Mouse (Mus musculus) left cerebral cortex, adult 11 months (tissue): ENCODE measurements at regions not wholly inside any gene's neighbourhood (a gene's known extent, or its start where the extent isn't known, plus 50 kb on each side); places are given as distances from the start of the nearest gene placed in this dataset.

Source experiments
- DNase-seq: peaks from one replicate; pipeline ENCODE4 v3.0.0; 2022; ENCODE audit warnings: low spot score

DNA sequence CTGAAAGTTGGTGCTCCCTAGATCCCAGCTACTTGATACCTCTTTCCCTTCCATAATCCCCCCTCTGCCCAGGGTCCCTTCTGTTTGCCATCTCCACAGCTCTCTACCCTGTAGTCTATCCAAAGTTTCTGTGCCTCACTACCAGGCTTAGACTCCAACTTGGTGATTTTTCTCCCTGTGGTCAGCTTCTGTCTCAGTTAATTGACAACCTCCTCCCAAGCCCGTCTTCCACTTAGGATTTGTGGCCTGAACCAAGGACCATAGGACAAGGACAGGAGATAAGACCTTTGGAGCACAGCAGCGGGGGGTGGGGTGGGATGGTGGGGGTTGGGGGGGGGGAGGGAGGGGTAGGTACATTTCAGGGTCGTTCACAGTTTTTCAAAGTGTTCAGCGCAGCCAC is 371.3 kb downstream of the Eipr1 start:
- no peak for DNase-seq

DNA sequence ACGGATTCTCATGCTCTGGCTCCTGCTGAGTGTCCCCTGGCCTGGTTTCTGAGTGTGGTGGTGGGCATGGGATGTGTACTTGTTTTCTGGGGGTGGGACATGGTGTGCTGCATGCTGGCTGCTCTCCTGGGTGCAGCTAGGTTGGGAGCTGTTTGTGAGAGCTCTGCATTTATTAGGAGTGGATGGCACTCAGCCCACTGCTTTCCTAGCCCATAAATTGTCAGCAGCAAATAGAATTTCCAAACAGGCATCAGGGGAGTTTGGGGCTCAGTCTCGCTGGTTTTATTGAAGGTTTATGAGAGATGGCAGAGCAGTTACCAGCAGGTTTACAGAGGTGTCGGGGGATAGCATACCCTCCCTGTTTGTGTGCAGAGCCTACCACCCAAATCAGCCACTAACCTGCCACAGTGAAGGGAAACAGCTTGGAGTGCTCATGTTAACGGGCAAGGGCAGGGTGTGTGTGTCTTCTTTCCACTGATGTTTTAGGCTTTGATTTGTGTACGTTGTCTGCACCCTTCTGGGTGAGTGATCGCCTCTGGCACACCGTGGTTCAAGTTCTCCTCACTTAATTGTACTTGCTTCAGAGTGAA is 372.6 kb downstream of the Eipr1 start:
- no peak for DNase-seq

DNA sequence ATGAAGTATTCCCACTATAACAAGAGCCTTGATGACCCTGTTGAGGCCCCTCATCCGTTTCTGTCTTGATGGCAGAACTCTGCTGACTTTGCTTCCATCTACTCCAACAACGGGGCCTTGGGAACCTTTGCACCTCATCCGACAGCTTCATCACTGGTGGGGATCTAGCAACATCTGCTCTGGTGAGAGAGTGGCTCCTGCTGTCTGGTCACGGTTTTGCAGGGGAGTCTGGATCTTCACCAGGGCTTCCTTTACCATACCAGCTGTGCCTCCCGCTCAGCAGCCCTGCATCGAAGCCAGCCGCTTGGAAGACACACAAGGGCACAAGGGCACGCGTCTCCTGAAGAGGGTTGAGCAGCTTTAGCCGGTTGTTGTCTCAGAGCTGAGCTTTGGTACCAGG is 377.2 kb downstream of the Eipr1 start:
- peak; percentile 37 for DNase-seq

DNA sequence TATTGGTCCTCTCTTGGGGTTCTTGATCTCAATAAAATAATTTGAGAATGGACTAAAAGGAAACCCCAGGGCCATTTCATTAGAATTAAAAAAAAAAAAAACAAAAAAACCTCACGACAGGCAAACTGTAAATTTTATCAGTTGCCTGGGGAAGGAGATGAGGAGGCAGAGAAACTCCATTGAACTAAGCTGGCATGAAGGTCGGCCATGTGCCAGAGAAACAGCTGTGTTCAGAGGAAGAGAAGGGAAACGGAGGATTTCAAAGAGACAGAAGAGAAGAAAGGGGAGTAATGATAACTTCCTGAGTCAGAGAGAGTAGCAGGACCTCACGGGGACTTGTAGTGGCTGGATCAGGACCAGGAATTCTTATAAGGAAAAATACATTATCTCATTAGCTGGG is 377.7 kb downstream of the Eipr1 start:
- no peak for DNase-seq

DNA sequence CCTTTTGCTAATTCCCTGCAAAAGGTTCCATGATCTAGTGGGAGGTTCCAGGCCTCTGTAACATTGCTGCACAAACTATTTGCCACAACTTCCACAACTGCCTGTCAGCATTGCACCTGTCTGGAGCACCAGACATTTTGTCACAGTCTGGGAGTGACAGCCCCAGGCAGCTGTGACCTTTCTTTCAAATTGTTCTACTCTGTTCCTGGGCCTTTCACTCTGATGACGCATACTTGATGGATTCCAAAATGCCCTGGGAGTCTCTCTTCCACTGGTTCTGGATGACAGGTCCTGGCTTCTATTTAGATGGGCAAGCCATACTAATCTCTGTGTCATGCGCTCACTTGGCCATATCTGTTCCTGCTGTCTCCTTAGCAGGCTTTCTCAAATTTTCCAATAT is 382.7 kb downstream of the Eipr1 start:
- DNase-seq, result no peak

DNA sequence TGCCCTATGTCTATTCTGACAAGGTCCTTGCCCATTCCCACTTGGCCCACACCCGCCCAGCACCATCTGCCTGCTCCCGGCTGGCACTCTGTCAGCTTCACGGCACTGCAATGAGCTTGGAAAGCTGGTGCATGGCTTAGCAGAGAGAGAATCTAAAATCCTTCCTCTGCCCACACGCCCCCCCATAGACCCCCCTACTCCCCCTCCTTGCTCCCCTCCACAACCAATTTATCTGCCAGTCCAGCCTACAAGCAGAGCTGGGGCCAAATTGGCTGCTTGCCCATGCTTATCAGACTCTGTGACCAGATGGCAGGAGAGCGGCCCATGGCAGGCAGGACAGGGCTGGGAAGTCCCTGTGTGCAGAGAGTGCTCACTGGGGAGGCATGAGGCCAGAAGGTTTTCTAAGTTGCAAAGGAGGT is 385.3 kb downstream of the Eipr1 start:
- DNase-seq, result no peak

DNA sequence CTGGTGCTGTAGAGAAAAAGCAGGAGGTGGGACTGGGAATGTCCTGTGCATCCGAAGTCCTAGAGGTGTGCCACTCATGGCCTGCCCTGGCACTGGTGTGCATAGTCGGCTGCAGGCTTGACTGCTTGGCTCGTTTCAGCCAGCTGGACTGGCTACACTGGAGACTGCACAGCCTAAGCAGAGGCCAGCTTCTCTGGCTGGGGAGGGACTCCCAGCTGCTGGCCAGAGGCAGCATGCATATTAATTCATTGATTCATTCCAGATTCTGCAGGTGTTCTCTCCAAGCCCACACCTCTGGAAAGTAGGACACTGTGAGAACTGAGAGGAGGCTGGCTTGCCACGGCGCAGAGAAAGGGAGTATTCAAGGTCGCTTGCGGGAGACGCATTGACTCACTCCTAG is 385.9 kb downstream of the Eipr1 start:
- no peak for DNase-seq

DNA sequence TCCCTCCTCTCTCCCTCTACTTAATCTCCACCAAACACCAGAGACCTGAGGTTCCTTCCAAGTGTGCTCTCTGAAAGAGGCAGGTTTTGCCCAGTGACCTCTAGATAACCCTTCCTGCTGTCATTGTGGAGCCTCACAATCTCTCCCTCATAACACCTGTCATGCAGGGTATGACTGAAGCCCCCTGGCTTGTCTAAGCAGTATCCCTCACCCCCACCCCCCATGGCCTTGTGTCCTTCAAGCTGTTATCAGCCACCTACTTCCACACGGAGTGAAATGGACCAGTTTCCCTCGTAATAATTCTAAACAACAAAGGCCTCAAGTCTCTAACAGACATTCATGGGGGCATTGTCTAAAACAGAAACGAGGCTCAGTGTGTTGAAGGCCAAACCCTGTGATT is 387.6 kb upstream of the Myt1l start:
- no peak for DNase-seq

DNA sequence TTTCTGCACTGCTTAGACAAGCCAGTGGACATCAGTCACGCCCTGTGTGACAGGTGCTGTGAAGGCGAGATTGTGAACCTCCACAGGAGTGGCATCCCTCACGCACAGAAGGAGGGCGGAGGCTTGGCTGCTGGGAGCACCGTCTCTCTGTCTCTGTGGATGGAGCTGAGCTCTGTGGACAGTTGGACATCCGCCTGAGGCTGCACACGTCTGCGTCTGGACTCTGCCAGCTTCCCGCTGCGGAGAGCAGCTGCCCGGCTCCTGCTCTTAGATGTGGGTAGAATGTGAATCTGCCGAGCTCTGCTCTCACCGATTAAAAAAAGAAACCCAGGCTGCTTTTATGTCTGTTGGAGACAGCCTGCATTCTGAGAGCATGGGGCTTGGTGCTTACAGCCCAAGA is 387.1 kb upstream of the Myt1l start:
- peak; percentile 73 for DNase-seq

DNA sequence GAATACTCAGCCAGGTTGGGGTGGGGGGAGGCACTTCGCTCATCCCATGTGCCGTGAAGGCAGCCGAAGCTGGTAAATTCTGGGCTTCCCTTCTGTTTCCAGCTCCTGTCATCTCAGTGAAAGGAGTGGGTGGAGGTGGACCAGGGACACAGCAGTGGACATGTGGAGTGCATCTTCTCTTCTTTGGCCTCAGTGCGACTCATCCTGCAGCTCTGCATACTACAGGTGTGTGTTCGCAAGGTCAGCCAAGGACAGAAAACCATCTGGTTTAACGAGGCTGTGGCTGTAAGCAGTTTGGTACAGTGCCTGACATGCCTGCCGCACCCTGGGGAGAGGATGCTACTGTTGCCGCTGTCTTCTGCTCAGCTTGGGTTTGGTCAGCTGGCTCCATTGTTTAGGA is 386.3 kb upstream of the Myt1l start:
- DNase-seq, result no peak

DNA sequence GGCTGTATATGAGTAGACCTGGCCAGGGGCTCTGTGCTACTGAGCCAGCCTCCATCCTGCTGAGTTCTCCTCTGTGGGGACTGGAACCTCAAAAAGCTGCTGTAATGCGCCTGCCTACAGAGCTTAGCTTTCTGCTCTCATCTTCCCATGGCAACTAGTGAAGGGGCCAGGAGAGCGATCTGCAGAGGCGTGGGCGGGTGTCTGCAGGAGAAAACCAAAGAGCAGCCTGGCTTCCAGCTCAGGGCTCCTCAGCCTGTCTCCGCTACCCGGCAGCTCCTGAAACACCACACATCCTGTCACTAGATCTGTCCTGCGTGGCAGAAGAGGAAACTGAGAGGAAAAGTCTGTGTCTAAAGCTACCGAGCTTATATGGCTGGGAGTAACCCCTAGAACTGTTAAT is 384.9 kb upstream of the Myt1l start:
- peak; percentile 75 for DNase-seq

DNA sequence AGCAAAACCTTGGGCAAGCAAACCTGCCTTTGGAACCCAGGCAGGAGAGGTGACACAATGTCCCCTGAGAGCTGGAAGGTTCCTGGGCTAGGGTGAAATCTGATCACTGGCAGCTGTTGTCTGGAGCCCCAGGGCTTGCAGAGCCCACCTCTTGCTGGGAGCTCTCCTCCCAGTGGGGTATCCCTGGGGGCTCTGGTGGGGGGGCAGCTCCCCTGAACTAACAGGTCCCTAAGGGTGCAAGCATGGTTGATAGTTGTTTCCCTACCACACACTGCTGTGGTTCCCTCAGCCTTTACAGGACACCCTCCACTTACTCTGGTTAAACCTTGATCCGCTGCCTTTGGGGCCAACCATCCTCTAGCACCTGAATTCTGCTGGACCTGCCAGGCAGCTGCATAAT is 367.3 kb upstream of the Myt1l start:
- DNase-seq, result no peak

DNA sequence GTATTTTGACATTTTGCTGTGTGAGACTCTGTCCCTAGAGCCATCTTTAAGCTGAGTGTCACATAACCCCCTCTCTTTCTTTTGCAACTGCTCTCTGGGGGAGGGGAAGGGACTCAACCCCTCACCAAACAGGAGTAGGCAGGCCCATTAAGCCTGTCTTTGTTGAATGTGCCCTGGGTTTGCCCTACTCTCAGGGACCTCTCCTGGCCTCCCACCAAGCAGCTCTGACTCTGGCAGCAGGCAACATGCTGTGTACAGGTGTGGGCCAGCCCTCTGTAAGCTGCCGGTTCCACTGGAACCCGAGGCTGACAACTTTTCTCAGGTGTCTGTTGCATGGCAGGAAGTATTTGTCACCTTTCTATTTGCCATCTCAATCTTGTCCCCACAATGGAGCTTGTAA is 366.6 kb upstream of the Myt1l start:
- DNase-seq, result no peak

DNA sequence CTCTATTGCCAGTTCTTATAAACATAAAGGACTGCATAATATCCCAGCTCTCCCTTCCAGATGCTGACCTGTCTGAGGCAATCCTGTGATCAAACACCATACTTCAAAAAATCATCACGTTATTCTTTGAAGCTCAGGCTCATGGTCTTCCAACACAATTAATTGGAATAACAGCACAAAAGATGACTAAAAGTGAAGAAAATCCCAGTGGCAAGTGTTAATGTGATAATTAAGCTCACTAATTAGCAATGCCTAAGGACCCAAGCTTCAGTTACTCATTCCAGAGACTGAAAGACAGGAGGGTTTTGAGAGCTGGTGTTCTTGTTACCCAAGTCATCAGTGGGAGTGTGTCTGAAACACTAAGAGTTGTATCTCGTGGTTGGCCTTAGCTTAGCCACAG is 363.5 kb upstream of the Myt1l start:
- DNase-seq, result no peak

DNA sequence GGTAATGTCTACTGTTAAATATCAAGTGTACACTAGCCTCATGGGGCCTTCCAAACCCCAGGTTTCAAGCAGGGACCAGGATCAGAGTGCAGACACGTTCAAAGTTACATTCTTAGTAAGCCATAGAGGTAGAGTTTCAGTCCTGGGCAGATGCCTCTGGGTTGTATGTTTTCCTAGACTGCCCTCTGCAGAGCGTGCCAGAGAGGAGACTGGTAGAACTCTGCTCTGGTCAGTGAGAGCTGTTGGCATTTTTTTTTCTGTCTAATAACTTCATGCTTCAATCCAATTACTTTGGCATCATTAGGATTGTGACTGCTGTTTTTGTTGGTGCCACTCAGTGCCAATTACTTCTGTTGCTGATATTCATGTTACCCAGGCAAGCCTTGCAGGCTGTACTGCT is 361.9 kb upstream of the Myt1l start:
- no peak for DNase-seq

DNA sequence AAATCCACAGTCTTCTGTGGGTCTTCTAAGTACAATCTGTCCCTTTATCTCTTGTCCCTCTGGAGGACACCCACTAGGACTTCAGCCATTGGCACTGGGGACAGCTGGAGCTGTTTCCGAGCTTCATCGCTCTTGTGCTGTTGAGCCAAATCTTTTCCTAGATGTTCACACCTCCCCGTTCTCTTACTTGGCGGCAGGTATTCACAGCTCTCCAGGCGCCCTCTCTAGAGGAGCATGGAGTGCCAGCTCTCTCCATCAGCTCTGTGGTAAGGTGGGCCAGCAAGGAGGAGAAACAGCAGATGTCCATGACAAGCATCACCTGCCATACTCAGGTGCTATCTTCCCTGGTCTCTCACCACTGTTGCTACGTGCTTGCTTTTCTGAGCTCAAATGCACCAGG is 360.3 kb upstream of the Myt1l start:
- DNase-seq, result no peak

DNA sequence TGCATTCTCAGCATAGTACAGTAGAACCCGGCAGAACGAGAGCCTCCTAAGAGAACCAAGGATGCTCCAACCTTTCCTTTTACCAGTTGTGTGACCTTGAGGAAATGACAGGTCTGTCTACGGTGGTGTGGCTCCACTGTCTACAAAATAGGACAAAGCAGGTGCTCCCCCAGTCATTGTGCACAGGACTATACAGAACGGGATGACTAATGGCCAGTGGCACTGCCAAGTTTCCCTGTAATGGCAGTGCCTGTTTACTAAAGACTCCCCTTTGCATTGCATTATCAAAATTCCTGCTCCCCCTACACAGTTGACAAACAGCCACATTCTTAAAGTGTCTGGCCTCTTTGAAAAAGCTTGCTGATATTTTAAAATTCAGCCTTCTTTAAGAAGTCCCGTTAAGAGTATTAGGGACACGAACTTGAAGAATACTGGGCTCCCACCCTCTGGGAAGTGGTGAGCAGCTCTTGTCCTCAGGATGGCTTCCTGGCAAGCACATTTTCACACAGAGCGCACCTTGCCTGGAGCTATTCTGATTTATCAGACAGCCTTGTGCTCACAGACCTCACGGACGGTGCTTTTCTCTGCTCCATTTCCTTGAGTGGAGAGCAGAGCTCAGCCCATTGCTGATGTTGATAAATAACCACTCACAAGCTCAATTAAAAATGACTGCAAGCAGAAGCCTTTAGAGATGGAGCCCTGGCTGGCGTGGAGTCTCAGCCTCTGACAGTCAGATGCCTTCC is 352.3 kb upstream of the Myt1l start:
- no peak for DNase-seq

DNA sequence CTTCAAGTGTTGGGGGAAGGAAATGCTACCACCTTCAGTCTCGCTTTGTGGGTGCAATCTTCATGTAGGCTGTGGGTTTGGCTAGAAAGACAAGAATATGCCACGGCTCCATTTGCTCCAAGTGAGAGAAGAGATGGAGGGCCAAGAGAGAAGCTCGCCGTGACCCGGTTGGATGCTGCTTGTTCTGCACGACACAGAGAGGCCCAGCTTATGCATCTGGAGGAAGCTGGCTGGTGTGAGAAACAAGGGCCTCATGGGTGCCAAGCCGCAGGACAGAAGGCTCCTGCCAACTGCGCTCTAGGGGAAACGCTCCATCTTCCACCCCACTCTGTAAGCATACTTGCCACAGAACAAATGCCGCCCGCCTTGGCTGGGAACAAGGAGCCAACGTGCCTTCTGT is 351.0 kb upstream of the Myt1l start:
- DNase-seq, result no peak

DNA sequence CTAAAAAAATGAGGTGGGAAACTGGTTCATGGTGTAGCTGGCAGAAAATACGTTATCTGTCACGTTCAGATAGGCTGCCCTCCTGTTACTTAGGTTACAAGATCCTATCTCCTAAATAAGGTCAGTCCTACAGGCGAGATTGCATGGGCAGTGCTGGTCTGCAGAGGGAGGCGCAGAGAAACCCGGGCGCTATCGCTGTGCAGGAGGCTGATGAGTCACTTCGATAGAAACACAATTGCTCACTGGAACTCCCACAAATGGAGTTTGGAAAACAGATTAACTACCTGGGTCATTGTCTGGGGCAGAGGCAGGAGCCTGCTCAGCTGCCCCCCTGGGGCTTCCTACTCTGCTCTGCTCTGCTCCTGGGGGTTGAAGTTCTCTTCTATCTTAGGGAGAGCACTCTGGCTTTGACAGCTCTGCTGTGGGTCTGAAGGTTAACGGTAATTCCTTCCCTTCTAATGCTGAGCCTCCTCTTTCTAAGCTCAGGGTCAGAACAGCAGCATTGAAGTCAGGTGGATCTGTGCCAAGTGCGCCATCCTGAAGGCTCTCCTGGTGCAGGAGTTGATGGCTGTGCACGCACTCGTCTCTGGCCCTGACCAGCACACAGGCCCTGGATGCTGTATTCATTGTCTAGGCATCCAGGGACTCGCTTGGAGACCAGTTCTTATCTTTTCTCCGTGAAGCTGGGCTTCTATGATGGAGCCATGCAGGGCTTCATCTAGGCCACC is 349.9 kb upstream of the Myt1l start:
- no peak for DNase-seq

DNA sequence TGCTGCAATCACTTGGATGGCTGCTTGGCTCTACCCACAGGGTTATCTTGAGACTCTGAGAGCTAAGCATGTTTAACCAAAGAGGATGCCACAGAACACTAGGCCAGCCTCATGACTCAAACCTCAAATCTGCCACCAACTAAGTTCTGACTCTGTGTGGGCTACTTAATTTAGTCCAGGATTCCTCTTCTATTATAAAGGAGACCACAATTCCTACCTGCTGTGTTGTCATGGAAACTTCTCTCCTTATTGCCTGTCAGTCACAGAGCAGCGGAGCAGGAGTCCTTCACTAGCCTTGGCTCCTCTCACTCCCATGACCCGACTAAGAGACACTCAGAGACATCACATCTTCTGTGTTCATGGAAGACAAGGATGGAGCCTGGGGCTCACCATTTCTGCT is 348.8 kb upstream of the Myt1l start:
- DNase-seq, result no peak

DNA sequence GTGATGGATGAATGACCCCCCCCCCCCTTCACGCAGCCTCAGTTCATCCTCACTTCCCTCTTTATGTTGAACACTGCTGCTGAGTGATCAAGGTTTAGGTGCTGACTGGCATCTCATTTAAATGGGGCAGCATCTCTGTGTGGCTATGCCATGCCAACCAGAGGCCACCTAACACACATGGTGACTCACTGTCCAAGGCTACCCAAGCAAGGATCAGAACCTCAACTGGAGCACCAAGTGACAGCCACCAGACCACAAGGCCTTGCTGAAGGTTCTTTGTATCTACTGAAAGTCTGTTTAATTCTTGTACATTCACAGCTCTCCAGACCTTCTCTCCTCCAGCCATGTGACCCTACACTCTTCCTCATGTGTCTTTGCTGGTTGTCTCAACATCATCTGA is 347.6 kb upstream of the Myt1l start:
- no peak for DNase-seq

DNA sequence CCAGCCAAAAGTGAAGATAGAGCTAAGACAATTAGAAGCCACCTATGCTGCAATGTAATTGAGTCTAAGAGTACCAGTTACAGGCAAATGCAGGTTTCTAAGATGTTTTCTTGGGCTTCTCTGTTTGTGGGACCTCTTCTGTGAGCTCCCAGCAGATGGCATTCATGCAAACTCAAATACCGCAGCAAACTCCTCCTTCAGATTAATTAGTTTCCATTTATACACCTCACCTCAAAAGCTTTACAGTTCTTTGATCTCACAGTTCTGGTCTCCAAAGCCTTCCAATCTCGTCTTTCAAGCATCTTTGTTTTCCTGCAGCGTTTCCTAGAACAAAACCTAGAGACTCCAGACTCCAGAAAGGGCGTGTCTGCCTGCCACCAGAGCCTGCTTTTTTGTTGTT is 340.6 kb upstream of the Myt1l start:
- no peak for DNase-seq

DNA sequence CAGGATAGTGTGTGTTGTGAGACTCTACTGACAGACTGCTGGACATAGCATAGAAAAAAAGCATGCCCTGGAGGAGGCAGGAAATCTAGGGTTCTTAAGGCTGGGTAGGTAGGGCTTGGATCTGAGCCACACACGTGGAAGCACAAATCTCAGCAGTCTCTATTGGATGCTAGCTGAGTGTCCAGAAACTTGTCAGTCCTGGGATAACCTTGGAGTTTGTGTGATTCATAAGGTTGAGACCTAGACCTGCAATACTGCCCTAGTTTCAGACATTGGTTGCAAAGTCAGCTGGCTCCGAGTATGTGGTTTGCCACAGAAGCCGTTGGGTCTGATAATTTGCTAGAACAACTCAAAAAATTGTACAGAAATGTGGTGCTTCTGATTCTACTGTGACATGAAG is 335.8 kb upstream of the Myt1l start:
- DNase-seq, result no peak

DNA sequence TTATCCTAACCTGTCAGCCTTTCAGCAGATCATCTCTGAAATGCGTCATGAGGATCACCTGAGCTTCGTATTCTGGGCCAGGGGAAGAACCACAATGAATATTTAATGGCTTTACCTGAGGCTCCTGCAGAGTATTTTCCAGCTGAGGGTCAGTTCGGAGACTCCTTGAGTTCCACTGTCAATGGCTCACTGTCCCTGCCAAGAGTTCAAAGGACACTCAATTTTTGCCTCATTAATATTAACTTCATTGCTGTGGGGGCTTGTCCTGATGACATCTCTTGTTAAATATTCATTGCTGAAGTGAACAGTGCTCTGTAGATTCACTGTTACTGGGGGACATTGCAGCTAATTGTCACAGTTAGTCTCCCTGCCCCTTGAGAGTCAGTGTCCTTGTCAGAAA is 316.2 kb upstream of the Myt1l start:
- no peak for DNase-seq
